Comparison of ENCODE assay signal across 16 mouse cellular contexts in the genomic region with DNA sequence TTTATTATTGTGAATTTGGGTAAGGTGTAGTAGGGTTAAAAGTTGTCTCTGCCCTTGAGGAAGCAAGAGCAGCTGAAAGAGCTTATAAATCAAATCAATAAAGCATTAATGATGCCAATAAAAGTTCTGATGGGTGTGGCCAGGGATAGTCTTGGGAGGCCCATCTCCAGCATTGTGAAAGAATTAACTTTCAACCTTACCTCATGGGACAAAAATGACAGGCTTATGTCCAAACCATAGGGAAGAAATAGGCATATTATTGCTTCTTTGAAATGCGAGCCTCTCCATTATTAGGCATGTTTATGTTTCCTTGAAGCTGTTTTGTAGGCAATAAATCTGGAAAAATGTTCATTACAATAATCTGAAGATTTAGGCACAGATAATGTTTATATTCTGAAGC.
"Had no signal": no experiment of that assay in that cellular context is flagged by ENCODE, and none has a peak within 500 bp of the region (broad histone marks: within the 10 kb centered on the region; RNA-seq: fewer than 3 reads in every experiment).

No protein-coding gene starts in this region.

- H3K27me3 ChIP-seq: neural tube, embryonic 13.5 days; neural tube, embryonic 15.5 days; stomach, embryonic 15.5 days had no signal

- H3K4me2 ChIP-seq: neural tube, embryonic 13.5 days; neural tube, embryonic 15.5 days; stomach, embryonic 15.5 days had no signal

- DNase-seq: retina, postnatal 1 day; right cerebral cortex, adult 18-20 months; right cerebral cortex, postnatal 14 days; right cerebral cortex, postnatal 25 days; right cerebral cortex, postnatal 4 days; spleen, adult 18-20 months; thymus, adult 18-20 months; thymus, adult 2 months; thymus, postnatal 14 days; thymus, postnatal 25 days; thymus, postnatal 36 days; thymus, postnatal 4 days had no signal

- H3K9ac ChIP-seq: neural tube, embryonic 13.5 days; neural tube, embryonic 15.5 days; stomach, embryonic 15.5 days had no signal

- H3K9me3 ChIP-seq: neural tube, embryonic 13.5 days; neural tube, embryonic 15.5 days; stomach, embryonic 15.5 days had no signal

- H3K4me1 ChIP-seq: neural tube, embryonic 13.5 days; neural tube, embryonic 15.5 days; stomach, embryonic 15.5 days had no signal

- H3K27ac ChIP-seq: neural tube, embryonic 13.5 days; neural tube, embryonic 15.5 days; stomach, embryonic 15.5 days; stomach, postnatal 0 days had no signal

- H3K4me3 ChIP-seq: neural tube, embryonic 13.5 days; neural tube, embryonic 15.5 days; stomach, embryonic 15.5 days had no signal

- H3K36me3 ChIP-seq: neural tube, embryonic 13.5 days; neural tube, embryonic 15.5 days; stomach, embryonic 15.5 days had no signal
